Mouse (Mus musculus) G1E (cell line): ENCODE results near the gene Tmem200b.

Experiments
- CTCF ChIP-seq: IDR thresholded peaks from 2 replicates; pipeline ENCODE4 v1.5.1; 2012; ENCODE audit warnings: low read depth, low read length, inconsistent platforms, mixed read lengths
- GATA1 ChIP-seq: IDR thresholded peaks from 2 replicates; pipeline ENCODE4 v1.6.1; 2012; ENCODE audit warnings: borderline replicate concordance, low read length, inconsistent platforms, mixed read lengths
- GATA2 ChIP-seq: IDR thresholded peaks from 2 replicates; pipeline ENCODE4 v1.6.1; 2012; ENCODE audit warnings: low read depth, low read length, inconsistent platforms, borderline replicate concordance
- POLR2AphosphoS5 ChIP-seq: IDR thresholded peaks from 2 replicates; pipeline ENCODE4 v1.6.1; 2012; ENCODE audit warnings: low read depth, low read length, inconsistent platforms; ENCODE audit not compliant: insufficient replicate concordance
- TAL1 ChIP-seq: conservative IDR thresholded peaks from 2 replicates; pipeline ENCODE4 v1.6.1; 2012; ENCODE audit warnings: low read depth, low read length, inconsistent platforms, mixed read lengths

GRCm38 (mm10) chr4:131907912-131908311, 13.7 kb upstream of the Tmem200b start:
- TF ChIP-seq POLR2AphosphoS5 (no peak), TAL1 (no peak), CTCF (peak; percentile 43; the same call in 1 of the 2 replicates), GATA1 (no peak), GATA2 (no peak)
